Mouse (Mus musculus) kidney, postnatal 25 days (tissue): Measurements from ENCODE around the gene Kazald1.

Experiments
- DNase-seq, 2 experiments: peaks; one replicate each; pipeline ENCODE4 v3.0.0; 2021; ENCODE audit warnings: mixed read lengths in 2 of 2

Kazald1 gene

DNA sequence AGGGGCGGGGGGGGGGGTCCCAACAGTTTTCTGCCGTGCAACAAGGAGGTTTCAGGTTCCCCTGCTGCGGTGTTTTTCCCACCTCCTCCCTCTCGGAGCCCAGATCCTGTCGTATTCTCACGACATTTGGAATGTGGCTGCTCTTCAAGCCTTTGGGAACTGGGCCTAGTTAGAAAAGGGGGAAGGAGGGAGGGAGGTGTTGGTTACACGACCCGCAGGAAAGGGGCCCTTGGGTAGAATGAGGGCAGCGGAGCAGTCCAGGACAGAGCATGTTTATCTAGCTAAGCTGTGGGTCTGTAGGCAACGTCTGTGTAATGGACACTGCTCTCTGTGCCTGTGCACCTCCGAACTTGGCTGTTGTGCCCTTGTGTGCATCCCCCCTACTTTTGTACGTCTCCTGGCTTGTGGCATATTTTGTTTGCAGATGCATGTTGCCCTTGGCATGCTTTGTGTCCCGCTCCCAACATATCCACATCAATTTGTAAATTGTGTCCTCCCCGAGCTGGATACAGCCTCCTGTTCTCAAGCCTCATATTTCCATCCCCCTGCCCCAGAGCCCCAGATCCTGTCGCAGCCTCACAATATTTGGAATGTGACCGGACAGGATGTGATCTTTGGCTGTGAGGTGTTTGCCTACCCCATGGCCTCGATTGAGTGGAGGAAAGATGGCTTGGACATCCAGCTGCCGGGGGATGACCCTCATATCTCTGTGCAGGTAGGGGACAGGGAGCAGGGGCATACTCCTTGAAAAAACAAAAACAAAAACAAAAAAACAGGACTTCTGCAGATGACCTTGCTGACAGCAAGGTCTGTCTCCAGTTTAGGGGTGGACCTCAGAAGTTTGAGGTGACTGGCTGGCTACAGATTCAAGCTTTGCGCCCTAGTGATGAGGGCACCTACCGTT lies 3.0 kb downstream of the Kazald1 start:
- DNase-seq: no peak

DNA sequence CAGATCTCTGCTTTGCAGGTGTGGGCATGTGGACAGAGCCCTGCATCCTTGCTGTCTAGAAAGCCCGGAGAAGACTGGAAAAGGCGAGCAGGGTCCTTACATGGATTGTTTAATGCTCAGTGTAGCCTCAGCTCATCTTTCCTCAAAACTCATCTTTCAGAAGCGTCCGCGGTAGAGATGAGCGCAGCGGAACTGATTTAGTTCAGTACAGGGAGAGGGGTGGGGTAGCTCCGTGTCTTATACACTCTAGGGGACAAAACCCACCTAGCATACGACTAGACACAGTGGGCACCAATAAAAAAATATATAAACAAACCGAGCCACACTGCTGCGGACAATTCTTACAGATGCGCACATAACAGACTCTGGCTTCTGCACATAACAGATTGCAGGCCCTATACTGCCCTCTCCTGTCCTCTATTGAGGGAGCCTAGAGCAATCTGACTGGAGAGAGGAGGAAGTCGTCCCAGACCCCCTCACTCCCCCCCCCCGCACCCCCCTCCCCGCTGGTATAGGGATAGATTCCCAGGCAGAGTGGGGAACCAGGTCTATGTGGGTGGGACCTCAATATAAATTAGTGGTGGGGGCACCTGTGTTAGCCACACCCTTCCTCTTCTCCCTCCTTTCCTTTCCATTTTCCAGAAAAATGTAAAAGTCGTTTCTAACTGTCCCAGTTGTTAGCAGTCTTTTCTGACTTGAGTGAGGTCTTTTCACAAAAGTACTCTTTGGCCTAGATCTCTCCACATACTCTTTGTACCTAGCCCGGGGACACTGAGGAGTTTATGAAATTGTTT lies 4.1 kb downstream of the Kazald1 start:
- DNase-seq: peak in 1 of 2 experiments; percentile 15

DNA sequence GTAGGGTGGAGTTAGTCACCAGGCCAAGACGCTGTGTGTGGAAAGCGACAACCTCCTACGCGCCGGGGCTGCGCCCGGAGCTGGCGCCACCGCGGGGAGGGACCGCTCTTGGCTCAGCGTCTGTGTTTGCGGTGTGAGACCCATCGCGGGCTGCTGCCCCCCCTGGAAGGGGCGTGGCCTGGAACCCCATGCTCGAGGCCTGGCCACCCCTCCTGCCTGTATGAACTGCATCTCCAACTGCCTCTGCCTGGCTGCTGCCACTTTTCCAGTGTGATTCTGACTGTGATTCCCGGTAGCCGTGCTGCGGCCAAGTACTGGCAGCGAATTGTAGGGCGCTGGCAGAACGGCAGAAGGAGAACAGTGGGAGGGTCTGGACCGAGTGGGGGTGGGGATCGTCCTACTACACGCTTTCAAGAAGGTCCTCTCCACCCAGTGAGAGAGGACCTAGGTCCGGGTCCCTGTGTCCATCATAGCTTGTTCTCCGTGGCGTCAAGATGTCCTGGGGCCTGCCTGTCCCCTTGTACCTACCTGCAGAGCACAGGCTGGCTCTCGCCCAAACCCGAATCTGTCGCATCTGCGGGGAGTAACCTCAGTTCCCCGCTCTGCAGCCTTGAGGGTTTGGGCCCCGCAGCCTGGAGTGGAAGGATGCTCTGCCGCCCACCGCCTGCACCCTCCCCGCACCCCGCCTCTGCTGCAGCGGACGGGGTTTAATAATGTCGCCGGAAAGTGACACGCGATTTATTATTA lies 4.9 kb downstream of the Kazald1 start:
- DNase-seq: peak; percentile 55 to 77

DNA sequence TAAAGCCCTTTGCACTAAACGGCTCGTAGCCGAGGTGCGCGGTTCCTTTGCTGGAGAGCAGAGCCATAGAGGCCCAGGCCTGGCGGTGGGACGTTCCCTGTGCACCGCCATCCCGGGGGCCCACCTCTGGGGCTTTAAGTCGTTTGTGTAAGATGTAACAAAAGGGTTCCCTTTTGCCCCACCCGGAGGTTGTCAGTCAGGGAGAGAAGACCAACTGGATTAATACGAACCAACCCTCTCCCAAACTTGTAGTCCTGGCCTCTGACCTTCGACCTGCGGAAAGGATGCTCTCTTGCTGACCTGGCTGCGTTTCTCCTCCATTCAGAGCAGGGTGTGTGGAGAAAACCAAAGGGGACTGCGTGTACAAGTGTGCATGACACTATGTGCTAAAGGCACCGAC lies 5.7 kb downstream of the Kazald1 start:
- DNase-seq: no peak

DNA sequence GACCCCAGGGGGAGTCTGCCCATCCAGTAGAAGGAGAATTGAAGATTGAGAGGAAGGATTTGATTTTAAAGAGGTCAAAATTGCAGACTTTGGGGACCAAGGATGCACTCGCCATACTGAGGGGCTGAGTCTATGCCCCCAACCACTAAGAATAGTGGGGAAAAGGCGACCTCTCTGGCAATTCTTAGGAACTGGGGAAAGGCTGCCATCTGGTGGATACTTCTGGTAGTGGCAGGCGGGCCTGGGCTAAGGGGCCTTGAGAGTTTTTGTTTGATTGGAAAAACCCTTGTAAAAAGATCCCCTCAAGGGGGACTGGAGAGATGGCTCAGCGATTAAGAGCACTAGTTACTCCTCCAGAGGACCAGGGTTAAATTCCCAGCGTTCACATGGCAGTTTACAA lies 6.2 kb downstream of the Kazald1 start:
- DNase-seq: peak; percentile 52 to 76

DNA sequence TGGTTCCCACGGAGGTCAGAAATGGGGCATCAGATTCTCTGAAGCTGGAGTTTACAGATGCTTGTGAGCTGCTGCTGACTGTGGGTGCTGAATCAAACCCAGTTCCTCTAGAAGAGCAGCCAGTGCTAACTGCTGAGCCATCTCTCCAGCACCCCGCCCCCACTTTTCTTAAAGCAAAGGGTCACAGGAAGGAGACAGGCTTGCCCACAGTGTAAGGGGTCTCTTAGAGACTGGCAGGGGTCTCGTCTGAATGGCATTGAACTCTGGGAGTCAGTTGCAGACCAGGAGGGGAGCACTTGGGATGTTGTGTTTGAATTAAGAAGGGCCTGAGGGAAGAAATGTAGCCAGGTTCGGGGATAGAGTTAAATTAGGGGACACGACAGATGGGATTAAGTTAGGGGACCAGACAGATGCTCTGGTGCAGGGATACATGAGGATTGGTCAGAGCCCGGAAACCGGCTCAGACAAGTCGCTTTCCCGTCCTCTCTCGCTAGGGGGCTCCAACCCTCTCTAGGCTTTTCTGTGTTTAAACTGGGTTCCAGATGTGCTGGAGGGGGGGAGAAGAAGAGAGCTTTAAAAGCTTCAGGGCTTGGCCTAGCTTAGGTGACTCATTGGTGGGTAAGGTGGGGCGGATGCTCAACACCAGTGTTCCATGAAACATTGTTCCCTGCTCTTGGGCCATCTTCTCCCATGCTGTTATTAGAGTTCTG lies 7.0 kb downstream of the Kazald1 start:
- peak; percentile 57 to 71 for DNase-seq

DNA sequence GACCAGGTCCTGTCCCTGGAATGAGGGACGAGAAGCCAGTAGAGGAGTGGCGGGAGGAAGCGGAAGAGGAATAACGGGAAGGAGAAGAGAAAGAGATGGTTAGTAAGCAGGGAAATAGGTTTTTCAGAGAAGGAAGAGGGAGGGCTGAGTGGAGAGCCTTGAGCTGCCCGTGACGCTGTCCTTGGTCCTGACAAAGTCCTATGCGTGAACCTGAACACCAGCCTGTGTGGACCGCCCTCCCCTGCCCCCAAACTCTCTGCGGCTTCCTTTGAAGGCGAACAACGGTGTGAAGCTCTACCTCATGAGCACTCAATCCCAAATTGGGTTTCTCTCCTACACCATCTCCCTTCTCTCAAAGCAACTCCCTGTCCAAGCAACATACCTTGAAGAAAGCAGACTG lies 22.8 kb downstream of the Kazald1 start:
- peak; percentile 57 to 75 for DNase-seq

DNA sequence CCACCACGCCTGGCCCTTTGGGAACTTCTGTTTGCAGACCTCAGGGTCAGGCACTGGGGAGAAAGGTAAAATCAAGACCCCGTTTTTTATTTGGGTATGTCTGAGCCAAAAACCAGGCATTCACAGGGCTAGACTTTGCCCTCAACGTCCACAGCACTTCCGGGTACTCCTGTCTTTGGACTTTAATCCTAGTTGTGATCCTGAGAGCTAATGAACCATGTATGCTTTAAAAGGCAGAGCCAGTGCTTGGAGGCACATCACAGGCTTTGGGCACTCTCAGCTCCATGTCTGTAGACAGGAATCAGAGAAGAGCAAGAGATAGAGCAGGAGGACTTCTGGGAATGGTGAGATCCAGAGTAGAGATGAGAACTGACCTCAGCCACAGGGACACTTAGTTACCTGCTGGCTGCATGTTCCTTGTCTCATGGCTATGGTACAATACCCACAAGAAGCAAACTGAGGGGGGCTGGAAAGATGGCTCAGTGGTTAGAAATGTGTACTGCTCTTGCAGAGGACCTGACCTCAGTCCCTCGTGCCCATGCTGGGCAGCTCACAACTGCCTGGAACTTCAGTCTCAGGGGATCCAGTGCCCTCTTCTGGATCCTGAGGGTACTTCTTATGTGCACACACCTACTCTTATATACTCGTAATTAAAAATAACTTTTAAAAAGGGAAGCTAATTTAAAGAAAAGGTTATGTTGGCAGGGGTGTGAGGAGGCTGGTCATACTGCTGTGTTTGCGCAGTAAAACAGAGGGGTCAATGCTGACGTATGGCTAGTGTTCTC lies 25.6 kb downstream of the Kazald1 start:
- peak in 1 of 2 experiments; percentile 15 for DNase-seq

DNA sequence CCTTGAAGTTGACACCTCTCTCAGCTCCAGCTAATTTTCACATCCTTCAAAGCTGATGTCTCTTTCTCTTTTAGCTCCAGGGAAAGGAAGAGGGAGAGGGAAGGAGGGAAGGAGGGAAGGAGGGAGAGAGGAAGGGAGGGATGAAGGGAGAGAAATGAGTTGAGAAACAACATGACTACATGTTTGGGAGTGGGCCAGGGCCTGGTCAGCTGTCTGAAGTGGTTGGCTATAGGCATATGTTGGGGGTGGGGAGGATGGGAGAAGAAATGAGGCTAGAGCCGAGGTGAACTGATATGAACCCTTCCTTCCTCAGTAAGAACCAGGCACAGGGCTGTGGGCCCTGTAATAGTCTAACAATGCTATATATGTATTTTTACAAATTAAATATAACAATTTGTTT lies 30.6 kb downstream of the Kazald1 start:
- no peak for DNase-seq

DNA sequence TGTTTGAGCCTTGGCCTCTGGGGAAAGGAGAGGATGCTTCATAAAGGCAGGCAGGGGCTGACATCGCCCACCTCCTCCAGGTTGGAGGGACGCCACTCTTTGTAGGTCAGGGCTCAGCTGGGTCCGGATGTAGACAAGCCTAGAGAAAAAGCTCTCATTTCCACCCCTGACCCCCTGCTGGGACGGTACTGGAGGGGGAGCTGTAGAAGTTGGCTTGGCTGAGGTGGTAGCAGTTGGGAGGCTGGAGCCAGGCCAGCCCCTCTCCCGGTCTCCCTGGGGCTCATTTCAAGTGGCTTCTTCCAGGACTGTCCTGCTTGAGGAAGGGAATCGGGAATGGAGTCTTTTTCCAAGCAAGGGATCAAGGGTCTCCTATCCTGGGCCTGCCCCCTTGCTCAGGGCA lies 31.6 kb downstream of the Kazald1 start:
- DNase-seq: no peak

DNA sequence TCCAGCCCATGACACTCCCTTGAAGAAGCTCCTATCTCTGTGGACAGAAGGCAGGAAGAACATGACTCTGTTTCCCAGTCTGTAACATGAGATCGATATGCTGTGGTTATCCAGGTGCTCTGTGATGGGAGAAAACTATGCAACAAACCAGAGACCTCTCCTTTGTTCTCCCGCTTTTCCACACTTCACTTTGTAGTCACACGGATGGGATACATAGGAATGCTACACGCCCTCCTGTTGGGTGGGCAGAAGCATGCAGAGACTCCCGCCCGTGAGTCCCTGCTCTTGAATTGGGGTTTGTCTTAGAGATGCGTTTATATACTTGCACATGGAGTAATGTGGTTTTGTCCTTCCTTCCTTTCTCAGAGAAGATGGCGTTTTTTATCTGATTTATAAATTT lies 35.6 kb downstream of the Kazald1 start:
- no peak for DNase-seq

DNA sequence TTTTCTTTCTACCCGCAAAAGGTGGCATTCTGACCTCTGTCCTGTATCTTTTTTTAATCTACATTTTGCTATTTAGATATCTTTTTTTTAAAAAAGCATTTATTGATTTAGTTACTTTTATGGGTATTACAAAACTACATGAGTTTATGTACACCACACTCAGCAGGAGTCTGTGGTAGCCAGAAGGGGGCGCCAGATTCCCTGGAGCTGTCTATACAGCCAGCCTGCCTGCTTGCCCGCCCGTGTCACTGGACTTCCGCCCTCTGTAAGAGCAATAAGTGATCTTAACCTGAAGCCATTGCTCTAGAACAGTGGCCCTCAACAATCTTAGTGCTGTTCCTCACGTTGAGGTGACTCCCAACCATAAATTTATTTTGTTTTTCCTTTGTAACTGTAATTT lies 37.4 kb downstream of the Kazald1 start:
- no peak for DNase-seq

DNA sequence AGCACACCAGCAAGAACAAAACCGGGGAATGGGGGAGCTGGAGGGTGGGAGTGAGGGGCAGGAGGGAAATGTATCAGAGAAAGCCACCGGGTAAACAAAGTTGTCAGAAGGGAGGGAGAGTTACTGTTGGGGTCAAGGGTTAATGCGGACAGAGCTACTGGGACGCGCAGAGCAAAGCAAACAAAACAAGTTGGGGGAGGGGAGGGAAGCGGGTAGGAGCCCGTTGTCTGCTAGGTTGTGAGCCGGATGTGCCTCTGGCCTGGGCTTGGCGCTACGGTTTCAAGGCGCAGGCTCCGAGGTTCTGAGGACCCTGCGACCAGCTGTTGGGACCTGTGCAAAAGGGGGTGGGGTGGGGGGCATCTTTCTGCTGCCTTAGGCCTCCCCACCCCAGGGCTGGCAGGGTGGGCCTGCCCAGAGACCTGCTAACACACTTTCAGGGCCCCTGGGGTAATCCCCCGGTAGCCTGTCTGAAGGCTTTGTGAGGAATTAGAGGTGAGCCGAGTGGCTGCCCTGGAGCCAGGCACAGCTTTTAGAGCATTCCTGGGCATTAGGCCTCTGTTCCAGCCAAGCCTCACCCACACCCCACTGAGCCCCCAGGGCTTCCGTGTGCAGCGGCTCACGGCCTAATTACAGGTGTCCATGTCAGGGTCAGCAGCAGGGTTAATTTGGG lies 38.9 kb downstream of the Kazald1 start:
- DNase-seq: peak; percentile 29 to 50

DNA sequence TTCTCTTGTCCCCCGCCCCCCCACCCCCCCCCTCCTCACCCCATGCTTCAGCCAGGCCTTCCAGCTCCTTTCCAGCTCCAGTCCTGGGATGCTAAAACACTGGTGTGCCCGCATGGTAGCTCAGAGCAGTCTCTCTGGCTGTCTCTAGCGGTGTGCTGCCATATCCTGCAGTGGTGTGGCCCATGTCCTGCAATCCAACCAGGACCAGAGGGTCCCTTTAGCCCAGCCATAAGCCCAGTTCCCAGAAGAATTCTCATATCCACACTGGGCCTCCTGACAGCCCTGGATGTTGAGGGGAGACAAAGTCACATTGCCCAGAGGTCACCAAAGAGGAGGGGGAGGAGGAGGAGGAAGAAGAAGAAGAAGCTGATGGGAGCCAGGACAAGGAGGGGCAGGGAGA lies 39.7 kb downstream of the Kazald1 start:
- DNase-seq: no peak

DNA sequence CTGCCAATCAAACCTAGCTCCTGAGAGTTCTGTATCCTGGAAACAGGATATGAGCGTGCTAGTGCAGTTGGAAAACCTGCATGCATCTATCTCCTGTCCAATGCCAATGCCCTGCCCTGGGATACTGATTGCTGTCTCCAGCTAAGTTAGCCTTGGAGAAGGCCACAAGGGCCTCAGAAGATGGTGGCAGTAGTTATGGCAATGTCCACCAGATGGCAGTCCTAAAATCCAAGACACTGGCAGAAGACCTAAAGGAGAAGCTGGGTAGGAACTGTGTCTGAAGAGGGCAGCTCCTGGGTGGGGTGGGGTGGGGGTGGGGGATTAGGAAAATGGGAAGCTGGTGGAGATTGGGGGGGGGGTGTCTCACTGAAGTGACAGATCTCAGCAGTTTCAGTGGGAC lies 41.8 kb downstream of the Kazald1 start:
- peak; percentile 51 to 70 for DNase-seq
